Mouse (Mus musculus): ENCODE data around the gene Smarcc2. TPM values are rescaled to one million over a fixed set of nuclear protein-coding genes. Genes with fewer than 3 reads are reported as not detected.

The Smarcc2 gene
- polyA plus RNA-seq, 1 experiment from 2014 or later = 106 TPM

DNA sequence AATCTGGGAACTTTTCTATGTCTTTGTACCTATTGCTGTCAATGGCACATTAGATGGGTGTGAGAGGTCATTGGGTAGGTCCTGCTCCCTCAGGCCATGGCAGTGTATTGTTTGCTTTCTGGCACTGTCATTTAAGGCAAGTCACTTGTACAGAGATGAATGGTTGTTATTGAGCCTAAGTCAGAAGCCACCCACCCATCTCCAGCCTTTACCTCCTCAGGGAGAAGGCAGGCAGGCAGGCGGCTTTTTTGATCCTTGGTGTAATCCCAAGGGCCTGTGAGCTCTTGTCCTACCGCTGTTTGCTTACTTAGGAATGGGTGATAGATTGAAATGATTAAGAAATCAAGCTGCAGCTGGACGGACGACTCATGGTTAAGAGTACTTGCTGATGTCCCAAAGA lies 29.6 kb upstream of the Smarcc2 start:
- H3K27ac ChIP-seq = no peak overlapping the region
- no peak overlapping the region for H3K4me3 ChIP-seq
- no peaks in the 10 kb centered on the region for H3K27me3 ChIP-seq (ENCODE audit: insufficient read depth, poor library complexity, severe bottlenecking)
- peaks cover 87% of the 10 kb centered on the region for H3K36me3 ChIP-seq
- H3K4me1 ChIP-seq (replicated peaks) = no peaks in the 10 kb centered on the region
- 85% methylated on average over 4 of the region's 4 CpGs for WGBS
- DNase-seq (ENCODE audit: low spot score) = no peak
- H3K9me3 ChIP-seq = no peaks in the 10 kb centered on the region

DNA sequence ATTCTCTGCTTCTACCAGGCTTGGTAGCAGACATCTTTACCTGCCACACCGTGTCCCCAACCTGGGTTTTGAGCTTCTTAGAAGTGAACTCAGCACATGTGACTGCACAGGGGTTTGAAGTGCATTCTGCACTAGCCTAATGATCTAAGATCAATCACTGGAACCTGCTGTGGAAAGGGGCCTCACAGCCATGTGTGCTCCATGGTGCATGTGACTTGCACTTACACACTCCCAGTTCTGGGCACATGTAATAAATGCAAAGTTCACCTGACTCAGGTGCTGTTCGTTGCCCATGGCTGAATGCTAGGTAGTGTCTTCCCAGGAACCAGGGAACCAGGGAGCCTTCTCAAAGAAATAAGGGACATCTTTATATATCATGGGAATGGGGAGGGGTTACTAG lies 25.6 kb upstream of the Smarcc2 start:
- H3K4me3 ChIP-seq = no peak overlapping the region
- H3K9me3 ChIP-seq = no peaks in the 10 kb centered on the region
- no peak overlapping the region for H3K27ac ChIP-seq
- no peak for DNase-seq (ENCODE audit: low spot score)
- H3K36me3 ChIP-seq = peaks cover 95% of the 10 kb centered on the region
- WGBS = 93% methylated on average over 2 of the region's 2 CpGs
- H3K4me1 ChIP-seq (replicated peaks) = no peaks in the 10 kb centered on the region
- H3K27me3 ChIP-seq (ENCODE audit: insufficient read depth, poor library complexity, severe bottlenecking) = no peaks in the 10 kb centered on the region

DNA sequence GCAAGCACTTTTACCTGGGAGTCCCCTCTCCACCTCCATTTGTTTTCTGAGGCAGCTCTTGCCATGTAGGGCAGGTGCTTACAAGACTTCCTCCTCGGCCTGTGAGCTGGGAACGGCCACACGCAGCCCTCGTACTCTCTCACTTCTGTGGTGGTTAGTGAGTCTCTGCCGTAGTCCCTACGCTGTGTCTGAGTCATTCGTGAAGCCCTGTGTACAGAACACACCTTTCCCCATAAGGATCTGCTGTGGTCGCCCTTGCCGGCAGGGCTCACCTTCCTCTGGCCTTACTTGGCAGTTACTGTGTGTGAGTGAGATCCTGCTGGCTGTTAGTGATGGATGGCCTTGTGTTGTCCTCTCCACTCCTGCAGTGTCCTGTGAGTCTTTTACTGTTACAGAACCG lies 24.4 kb upstream of the Smarcc2 start:
- peaks cover 95% of the 10 kb centered on the region for H3K36me3 ChIP-seq
- H3K4me3 ChIP-seq = no peak overlapping the region
- H3K4me1 ChIP-seq (replicated peaks) = no peaks in the 10 kb centered on the region
- no peak overlapping the region for H3K27ac ChIP-seq
- no peaks in the 10 kb centered on the region for H3K9me3 ChIP-seq
- no peaks in the 10 kb centered on the region for H3K27me3 ChIP-seq (ENCODE audit: insufficient read depth, poor library complexity, severe bottlenecking)
- DNase-seq (ENCODE audit: low spot score) = no peak
- 90% methylated on average over 10 of the region's 10 CpGs for WGBS

DNA sequence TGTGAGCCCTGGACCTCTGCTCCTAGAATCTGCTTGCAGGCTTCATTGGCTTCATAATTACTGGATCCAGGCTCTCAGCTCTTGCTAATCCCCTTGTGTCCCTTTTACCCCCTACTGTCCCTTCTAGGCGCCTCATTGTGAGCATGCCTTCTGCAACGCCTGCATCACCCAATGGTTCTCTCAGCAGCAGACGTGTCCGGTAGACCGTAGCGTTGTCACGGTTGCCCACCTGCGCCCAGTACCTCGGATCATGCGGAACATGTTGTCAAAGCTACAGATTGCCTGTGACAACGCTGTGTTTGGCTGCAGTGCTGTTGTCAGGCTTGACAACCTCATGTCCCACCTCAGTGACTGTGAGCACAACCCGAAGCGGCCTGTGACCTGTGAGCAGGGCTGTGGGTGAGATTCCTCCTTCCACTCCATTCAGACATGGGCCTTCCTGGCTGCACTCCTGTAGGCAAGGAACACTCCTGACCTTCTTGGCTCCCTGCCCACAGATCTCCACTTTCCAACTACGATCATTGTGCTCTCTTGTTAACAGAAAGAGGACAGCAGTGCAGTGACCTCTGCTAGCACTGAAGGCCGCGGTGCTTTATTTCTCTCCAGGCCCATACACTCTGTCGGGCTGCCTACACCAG lies 23.7 kb upstream of the Smarcc2 start:
- peaks cover 95% of the 10 kb centered on the region for H3K36me3 ChIP-seq
- DNase-seq (ENCODE audit: low spot score) = no peak

DNA sequence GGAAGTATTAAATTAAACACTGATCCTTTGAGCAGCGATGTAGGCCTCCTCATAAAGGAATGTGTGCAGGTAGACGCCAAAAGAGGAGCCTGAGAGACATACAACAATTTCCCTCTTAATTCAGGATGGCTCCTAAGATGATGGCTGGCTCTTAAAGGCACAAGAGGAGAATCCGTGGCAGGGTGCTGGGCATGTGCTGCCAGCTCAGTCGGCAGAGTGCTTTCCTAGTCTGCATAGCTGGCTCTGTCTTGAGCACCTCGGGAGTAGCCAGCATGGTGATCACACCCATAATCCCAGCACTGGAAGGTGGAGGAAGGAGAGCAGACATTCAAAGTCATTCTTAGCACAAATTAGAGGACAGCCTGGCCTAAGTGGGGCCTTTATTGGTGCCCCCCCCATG lies 23.2 kb upstream of the Smarcc2 start:
- H3K27me3 ChIP-seq (ENCODE audit: insufficient read depth, poor library complexity, severe bottlenecking) = no peaks in the 10 kb centered on the region
- no peak for DNase-seq (ENCODE audit: low spot score)

More for the DNA sequence above, 23.7 kb upstream of the Smarcc2 start:
- H3K9me3 ChIP-seq = no peaks in the 10 kb centered on the region
- WGBS = 87% methylated on average over 17 of the region's 17 CpGs
- H3K27me3 ChIP-seq (ENCODE audit: insufficient read depth, poor library complexity, severe bottlenecking) = no peaks in the 10 kb centered on the region
- no peak overlapping the region for H3K4me3 ChIP-seq
- H3K4me1 ChIP-seq (replicated peaks) = no peaks in the 10 kb centered on the region
- H3K27ac ChIP-seq = no peak overlapping the region

DNA sequence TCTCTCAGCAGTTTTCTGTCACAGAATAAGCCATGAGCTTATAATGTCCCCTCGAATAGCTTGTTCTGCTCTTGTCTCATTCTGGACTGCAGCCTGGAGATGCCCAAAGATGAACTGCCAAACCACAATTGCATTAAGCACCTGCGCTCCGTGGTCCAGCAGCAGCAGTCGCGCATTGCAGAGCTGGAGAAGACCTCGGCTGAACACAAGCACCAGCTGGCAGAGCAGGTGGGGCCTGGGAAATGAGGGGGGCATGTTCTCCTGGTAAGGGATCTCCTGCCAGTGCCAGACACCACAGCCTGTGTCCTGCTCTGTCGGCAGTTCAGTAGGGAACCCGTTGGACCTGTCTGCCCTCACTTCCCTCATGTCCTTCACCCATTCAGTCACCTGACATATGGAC lies 22.7 kb upstream of the Smarcc2 start:
- Histone ChIP-seq H3K36me3 (peaks cover 95% of the 10 kb centered on the region), H3K27ac (no peak overlapping the region), H3K9me3 (no peaks in the 10 kb centered on the region), H3K27me3 (ENCODE audit: insufficient read depth, poor library complexity, severe bottlenecking) (no peaks in the 10 kb centered on the region), H3K4me3 (no peak overlapping the region), H3K4me1 (replicated peaks) (no peaks in the 10 kb centered on the region)
- 93% methylated on average over 8 of the region's 8 CpGs for WGBS
- no peak for DNase-seq (ENCODE audit: low spot score)

More for the DNA sequence above, 23.2 kb upstream of the Smarcc2 start:
- no peak overlapping the region for H3K4me3 ChIP-seq
- WGBS = 89% methylated on average over 5 of the region's 5 CpGs
- H3K27ac ChIP-seq = no peak overlapping the region
- H3K36me3 ChIP-seq = peaks cover 95% of the 10 kb centered on the region
- H3K4me1 ChIP-seq (replicated peaks) = no peaks in the 10 kb centered on the region
- no peaks in the 10 kb centered on the region for H3K9me3 ChIP-seq

DNA sequence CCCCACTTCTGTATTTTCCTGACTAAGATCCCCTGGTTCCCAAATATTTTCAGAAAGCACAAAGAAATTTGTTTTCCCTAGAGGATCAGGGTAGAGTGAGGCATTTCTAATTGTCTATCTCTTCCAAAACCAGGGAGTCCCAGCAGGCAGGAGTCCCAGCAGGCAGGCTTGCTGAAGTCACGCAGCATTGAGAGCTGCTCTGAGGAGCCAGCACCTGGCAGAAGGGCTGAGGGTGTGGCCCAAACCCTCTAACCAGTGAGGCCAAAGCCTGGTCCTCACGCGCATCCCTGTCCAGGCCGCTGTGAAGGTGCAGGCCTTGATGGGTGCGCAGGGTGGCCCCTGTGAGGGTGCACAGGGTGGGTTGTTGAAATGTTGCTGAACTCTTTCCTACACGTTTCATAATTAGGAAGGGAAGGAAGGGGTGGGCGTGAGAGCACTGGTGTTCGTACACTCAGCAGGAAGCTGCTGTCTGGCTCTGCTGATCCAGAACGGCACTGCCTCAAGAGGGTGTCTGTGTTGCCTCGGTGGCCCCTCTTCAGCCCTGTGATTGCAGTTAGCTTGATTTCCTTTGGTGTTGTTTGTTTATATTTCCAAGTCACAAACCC lies 20.3 kb upstream of the Smarcc2 start:
- no peak overlapping the region for H3K27ac ChIP-seq
- H3K4me3 ChIP-seq = no peak overlapping the region
- 83% methylated on average over 10 of the region's 10 CpGs for WGBS
- no peak for DNase-seq (ENCODE audit: low spot score)
- H3K4me1 ChIP-seq (replicated peaks) = no peaks in the 10 kb centered on the region
- no peaks in the 10 kb centered on the region for H3K27me3 ChIP-seq (ENCODE audit: insufficient read depth, poor library complexity, severe bottlenecking)
- peaks cover 91% of the 10 kb centered on the region for H3K36me3 ChIP-seq
- no peaks in the 10 kb centered on the region for H3K9me3 ChIP-seq

DNA sequence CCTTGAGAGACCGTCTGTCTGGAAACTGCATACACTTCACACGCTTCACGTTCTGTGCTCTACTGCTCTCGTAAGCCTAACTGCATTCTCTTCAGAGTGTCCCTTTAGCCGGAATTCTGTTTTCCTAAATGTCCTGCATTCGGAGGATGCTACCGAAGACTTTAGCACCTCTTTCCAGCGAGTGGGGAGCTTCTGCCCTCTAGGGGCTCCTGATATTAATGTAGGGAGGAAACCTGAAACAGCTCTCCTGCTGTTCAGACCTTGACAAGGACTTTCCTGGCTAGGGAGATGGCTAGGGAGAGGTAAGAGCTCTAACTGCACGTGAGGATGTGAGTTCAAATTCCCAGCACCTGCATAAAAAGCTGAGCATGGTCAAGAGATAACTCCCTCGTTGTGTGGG lies 18.6 kb upstream of the Smarcc2 start:
- Histone ChIP-seq H3K27me3 (ENCODE audit: insufficient read depth, poor library complexity, severe bottlenecking) (no peaks in the 10 kb centered on the region), H3K9me3 (no peaks in the 10 kb centered on the region), H3K4me3 (no peak overlapping the region), H3K27ac (no peak overlapping the region), H3K4me1 (replicated peaks) (no peaks in the 10 kb centered on the region), H3K36me3 (peaks cover 75% of the 10 kb centered on the region)
- DNase-seq (ENCODE audit: low spot score) = no peak
- WGBS = 79% methylated on average over 10 of the region's 10 CpGs

DNA sequence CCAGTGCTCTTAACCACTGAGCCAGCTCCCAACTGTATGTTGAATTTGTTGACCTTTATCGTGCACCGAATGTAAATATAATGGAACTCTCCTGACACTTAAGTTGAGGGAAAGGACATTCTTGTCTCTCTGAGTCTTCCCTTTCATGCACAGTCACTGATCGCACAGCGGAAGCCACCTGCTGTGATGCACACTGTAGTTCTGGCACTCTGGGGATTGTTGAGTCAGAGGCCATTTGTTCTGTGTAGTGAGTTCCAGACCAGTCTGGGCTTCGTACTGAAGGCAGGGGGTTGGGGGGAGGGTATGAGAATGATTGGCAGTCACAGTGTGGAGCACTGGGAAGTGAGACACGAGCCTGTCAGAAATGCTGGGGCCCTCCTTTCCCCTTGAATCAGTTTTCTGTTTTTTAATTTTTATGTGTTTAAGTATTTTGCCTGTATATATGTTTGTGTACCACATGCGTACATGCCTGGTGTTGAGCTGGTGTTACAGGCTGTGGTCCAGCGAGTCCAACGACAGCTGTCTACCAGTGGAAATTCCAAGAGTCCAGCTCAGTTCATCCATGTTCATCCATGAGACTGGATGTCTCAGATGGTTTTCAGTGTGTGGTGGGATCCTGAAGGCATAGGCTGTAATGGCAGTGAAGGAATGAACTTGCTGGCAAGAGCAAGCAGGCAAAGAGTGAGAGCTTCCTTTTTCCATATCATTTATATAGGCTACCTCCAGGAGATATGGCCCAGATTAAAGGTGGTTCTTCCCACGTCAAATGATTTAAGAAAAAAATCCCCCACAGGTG lies 17.5 kb upstream of the Smarcc2 start:
- Histone ChIP-seq H3K4me1 (replicated peaks) (no peaks in the 10 kb centered on the region), H3K9me3 (no peaks in the 10 kb centered on the region), H3K27me3 (ENCODE audit: insufficient read depth, poor library complexity, severe bottlenecking) (no peaks in the 10 kb centered on the region), H3K27ac (no peak overlapping the region), H3K4me3 (no peak overlapping the region), H3K36me3 (peaks cover 64% of the 10 kb centered on the region)
- no peak for DNase-seq (ENCODE audit: low spot score)
- 90% methylated on average over 10 of the region's 10 CpGs for WGBS

DNA sequence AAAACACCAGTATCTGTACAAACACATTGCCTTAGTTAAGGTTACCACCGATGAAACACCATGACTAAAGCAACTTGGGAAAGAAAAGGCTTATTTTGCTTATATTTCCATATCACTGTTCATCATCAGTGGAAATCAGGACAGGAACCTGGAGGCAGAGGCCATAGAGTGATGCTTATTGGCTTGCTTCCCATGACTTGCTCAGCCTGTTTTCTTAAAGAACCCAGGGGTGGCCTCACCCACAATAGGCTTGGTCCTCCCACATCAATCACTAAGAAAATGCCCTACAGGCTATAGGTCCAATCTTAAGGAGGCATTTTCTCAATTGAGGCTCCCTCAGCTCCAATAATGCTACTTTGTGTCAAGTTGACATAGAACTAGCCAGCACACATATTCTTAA lies 16.3 kb upstream of the Smarcc2 start:
- Histone ChIP-seq H3K27ac (no peak overlapping the region), H3K4me3 (no peak overlapping the region), H3K9me3 (no peaks in the 10 kb centered on the region), H3K36me3 (peaks cover 52% of the 10 kb centered on the region), H3K4me1 (replicated peaks) (no peaks in the 10 kb centered on the region), H3K27me3 (ENCODE audit: insufficient read depth, poor library complexity, severe bottlenecking) (no peaks in the 10 kb centered on the region)
- 93% methylated on average over 1 of the region's 1 CpGs for WGBS
- DNase-seq (ENCODE audit: low spot score) = no peak

DNA sequence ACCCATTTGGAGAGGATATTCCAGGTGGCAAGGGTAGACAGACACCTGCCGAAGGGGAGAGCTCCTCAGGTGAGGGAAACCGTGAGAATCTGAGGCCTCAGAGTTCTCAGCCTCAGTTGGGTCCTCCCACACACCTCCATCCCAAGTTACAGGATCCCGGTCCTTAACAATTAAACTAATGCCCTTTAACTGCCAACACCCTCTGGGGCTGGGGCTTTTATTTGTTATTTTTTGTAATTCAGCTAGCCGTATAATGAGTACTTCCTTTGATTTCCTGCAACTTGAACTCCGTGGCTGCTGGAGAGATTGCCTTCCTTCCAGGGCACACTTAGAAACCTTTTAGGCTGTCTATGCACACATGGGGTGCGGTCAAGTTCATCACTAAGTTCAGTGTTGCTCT lies 14.7 kb upstream of the Smarcc2 start:
- no peaks in the 10 kb centered on the region for H3K4me1 ChIP-seq (replicated peaks)
- H3K27me3 ChIP-seq (ENCODE audit: insufficient read depth, poor library complexity, severe bottlenecking) = no peaks in the 10 kb centered on the region
- H3K4me3 ChIP-seq = no peak overlapping the region
- no peaks in the 10 kb centered on the region for H3K9me3 ChIP-seq
- peaks cover 35% of the 10 kb centered on the region for H3K36me3 ChIP-seq
- 80% methylated on average over 6 of the region's 6 CpGs for WGBS
- DNase-seq (ENCODE audit: low spot score) = no peak
- no peak overlapping the region for H3K27ac ChIP-seq

DNA sequence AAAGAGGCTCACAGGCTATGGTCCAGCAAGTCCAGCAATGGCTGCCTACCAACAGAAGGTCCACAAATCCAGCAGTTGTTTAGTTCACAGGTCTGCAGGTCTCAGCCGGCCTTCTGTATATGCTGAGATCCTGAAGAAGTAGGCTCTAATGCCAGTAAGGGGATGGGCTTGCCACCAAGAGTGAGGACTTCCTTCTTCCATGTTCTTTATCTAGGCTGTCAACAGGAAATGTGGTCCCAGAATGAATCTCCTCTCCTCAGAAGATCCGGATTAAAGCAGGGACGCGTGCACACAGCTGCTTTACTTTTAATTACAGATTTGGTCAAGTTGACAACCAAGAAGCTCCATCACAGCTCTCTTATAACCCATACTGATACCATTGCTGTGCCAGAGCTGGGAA lies 13.6 kb upstream of the Smarcc2 start:
- DNase-seq (ENCODE audit: low spot score) = no peak
- H3K9me3 ChIP-seq = no peaks in the 10 kb centered on the region
- H3K4me3 ChIP-seq = no peak overlapping the region
- 83% methylated on average over 4 of the region's 4 CpGs for WGBS
- peaks cover 25% of the 10 kb centered on the region for H3K36me3 ChIP-seq
- no peaks in the 10 kb centered on the region for H3K4me1 ChIP-seq (replicated peaks)
- no peaks in the 10 kb centered on the region for H3K27me3 ChIP-seq (ENCODE audit: insufficient read depth, poor library complexity, severe bottlenecking)
- no peak overlapping the region for H3K27ac ChIP-seq

DNA sequence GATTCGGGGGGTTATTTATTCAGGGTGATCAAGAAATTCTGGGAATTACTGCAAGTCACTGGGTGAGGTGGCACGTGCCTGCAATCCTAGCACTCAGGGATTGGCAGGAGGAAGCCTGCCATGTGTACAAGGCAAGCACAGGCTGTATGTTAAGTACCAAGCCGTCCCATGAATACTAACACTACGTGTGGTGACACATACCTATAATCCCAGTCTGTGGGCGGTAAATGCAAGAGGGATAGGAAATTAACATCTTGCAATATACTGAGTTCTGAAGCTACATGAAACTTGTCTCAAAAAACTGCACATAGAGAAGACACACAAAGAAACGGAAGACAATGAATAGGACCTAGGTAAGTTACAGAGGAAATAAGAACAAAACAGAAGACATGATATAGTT lies 8.0 kb upstream of the Smarcc2 start:
- DNase-seq (ENCODE audit: low spot score) = no peak
- H3K4me1 ChIP-seq (replicated peaks) = no peaks in the 10 kb centered on the region; the same call in 1 of the 2 replicates
- no peak overlapping the region for H3K4me3 ChIP-seq
- H3K27ac ChIP-seq = no peak overlapping the region
- H3K27me3 ChIP-seq (ENCODE audit: insufficient read depth, poor library complexity, severe bottlenecking) = no peaks in the 10 kb centered on the region
- 85% methylated on average over 6 of the region's 6 CpGs for WGBS
- H3K9me3 ChIP-seq = no peaks in the 10 kb centered on the region
- no peaks in the 10 kb centered on the region for H3K36me3 ChIP-seq

Data from hindbrain, embryonic 10.5 days (tissue).